In the genomic region with DNA sequence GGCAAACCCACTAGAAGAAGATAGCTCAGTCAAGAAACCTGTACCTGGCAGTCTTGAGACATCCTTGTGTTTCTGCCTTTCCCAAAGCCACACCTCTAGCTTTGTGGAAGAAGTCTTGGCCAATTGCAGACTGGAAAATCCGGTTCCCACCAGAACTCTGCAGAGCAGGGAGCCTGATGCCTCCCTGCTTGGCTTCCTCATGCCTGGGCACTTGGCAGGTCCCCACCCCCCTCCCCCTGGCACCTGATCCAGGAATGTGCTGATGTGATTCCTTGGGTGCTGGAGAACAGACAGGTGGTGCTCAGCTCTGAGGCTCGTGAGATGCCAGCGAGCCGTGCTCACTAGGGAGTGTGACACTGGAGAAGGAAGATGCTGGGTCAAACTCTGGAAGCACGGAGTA, we compare ENCODE assay signal across 8 mouse cellular contexts.
DNase-seq lines count a peak whose midpoint lies in the region.
"Had no signal": no experiment of that assay in that cellular context is flagged by ENCODE, and none has a peak within 500 bp of the region (broad histone marks: within the 10 kb centered on the region; RNA-seq: fewer than 3 reads in every experiment).

No protein-coding gene starts in this region.

- intact Hi-C loops in left cerebral cortex, postnatal 4 days (cut with DNase I): no loop called here

- peak; percentile 43 for DNase-seq in ZHBTc4 (ENCODE audit: low read depth, low spot score)
- DNase-seq in fat pad, adult 2 months (ENCODE audit: extremely low read depth, low read depth, low spot score): peak; percentile 94
- DNase-seq in kidney, postnatal 10 days: peak; percentile 75
- DNase-seq in lung, postnatal 10 days: peak; percentile 73
- no peak for DNase-seq in left cerebral cortex, postnatal 4 days
- no peak for DNase-seq in gastrocnemius, adult 8-10 months (ENCODE audit: low spot score in 2 of 2)
- no peak for DNase-seq in adrenal gland, adult 8-10 months
- DNase-seq: gastrocnemius, postnatal 10 days had no signal

Comparison
In these comparisons a context has a peak if more than half of its experiments do, and no peak if none do; other contexts are left out.
1. DNase-seq: peak in ZHBTc4 (single experiment), fat pad, adult 2 months (single experiment), kidney, postnatal 10 days (single experiment) and lung, postnatal 10 days (single experiment); none in left cerebral cortex, postnatal 4 days (single experiment), gastrocnemius, adult 8-10 months (0 of 2) and adrenal gland, adult 8-10 months (single experiment).